Mouse (Mus musculus): ENCODE data around the gene Stat5a. TPM values are rescaled to one million over a fixed set of nuclear protein-coding genes. Genes with fewer than 3 reads are reported as not detected.
A peak's percentile ranks its signal among the peaks of the same experiment; 100 is the strongest.

Stat5a gene
- 1 to 10 TPM; 1.7 to 2.0 TPM for total RNA-seq (2021)
- long read RNA-seq, experiment 1, partial matches to known transcripts: 2 of 3 reads
- long read RNA-seq, experiment 1, other reads (novel, unspliced or antisense): 0 of 3 reads
- long read RNA-seq, experiment 2, partial matches to known transcripts: 1 of 1 reads
- long read RNA-seq, experiment 2, other reads (novel, unspliced or antisense): 0 of 1 reads

DNA sequence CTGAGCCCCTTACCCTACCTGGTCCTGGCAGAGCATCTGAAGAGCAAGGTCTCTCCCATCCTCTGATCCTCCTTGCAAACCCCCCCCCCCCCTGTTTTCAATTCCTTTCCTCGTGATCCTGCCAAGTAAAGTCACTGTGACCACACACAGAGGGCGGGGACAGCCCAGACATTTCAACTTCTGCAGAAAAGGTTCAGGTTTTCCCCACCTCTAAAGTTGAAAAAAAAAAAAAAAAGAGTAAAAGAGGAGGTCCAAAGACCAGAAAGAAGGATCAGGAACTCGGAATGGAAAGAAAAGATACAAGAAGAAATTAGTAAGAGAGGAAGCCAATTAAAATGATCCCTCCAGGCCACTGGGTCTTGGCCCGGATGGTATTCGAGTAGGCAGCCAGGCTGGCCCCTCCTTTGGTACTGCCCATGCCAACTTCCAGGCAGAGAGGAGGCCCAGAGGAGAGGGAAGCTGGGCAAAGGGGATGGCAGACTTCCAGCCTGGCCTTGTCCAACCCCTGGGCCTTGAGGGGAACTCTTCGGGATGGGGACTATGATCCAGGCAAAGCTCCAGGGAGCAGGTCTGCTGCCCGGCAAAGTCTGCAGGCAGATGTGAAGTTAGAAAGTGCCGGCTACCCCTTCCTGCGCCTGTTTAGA is at the start of gene Stat5a:
TSS of gene Stat5a (plus strand) at position 417 of the 644 bp plus-strand sequence.
- TF ChIP-seq CTCF (IDR thresholded peaks at IDR 0.05): no peak
- H3K4me3 ChIP-seq: peak within 1 kb of the TSS; percentile 46
- intact Hi-C loops (cut with DNase I): no loop called here
- no peak within 1 kb of the TSS for H3K27ac ChIP-seq
- DNase-seq (ENCODE audit: extremely low spot score in 1 of 2, low spot score in 2 of 2): peak; percentile 26 to 48

DNA sequence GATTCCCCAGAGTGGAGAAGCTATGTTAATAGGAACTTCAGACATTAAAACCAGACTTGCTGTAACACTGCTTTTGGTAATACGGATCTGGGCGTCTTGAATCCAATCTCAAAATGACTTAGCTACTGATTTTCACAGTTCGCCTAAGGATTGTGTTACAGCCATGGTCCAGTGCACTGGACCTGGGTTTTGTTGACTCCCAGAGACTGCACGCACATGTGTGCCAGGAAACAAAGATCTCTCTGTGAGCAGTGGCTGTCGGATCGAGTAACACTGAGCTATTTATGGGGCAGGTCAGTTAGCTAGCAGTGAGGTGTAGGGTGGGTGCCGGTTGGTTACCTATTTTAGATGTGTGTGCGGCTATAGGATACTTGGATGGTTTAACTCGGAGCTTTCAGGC is 48.6 kb upstream of the Stat5a start:
- Histone ChIP-seq H3K4me3 (no peak overlapping the region), H3K27ac (no peak overlapping the region)
- no peak for TF ChIP-seq CTCF (IDR thresholded peaks at IDR 0.05)
- intact Hi-C loops (cut with DNase I): no loop called here
- no peak for DNase-seq (ENCODE audit: extremely low spot score in 1 of 2, low spot score in 2 of 2)

DNA sequence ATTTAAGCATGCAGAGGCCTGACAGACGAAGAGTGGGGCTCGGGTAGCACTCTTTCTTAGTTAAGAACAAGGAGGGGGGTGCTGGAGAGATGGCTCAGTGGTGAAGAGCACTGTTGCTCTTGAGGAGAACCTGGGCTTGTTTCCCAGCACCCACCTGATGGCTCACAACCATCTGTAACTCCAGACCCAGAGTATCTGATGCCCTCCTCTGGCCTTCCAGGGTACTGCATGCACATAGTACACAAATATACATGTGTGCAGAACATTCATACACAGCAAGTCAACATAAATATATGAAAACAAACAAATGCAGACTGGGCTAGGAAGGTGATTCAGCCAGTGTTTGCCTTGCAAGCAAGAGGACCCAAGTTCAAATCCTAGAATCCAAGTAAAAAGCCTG is 48.0 kb upstream of the Stat5a start:
- no peak overlapping the region for H3K27ac ChIP-seq
- TF ChIP-seq CTCF (IDR thresholded peaks at IDR 0.05): peak; percentile 26
- no peak overlapping the region for H3K4me3 ChIP-seq
- intact Hi-C loops (cut with DNase I): no loop called here
- no peak for DNase-seq (ENCODE audit: extremely low spot score in 1 of 2, low spot score in 2 of 2)

DNA sequence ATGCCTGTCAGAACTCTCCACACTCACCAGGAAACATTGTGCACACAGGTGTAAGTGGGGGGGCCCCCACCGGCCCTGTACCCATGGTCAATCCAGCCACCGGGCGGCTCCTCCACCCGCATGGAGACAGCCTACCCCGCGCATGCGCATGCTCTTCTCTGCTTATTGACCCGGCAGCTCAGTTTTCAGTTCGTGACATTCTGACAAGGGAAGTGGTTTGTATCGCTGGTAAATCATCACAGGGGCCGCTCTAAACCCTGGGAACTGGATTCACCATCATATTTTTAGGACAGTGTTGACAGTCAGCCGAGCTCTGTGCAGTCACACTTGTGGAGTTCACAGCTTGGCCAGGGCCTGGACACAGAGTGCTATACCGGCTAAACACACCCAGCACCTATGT is 44.7 kb upstream of the Stat5a start:
- no peak for TF ChIP-seq CTCF (IDR thresholded peaks at IDR 0.05)
- no peak overlapping the region for H3K4me3 ChIP-seq
- intact Hi-C loops (cut with DNase I): no loop called here
- no peak overlapping the region for H3K27ac ChIP-seq
- no peak for DNase-seq (ENCODE audit: extremely low spot score in 1 of 2, low spot score in 2 of 2)

DNA sequence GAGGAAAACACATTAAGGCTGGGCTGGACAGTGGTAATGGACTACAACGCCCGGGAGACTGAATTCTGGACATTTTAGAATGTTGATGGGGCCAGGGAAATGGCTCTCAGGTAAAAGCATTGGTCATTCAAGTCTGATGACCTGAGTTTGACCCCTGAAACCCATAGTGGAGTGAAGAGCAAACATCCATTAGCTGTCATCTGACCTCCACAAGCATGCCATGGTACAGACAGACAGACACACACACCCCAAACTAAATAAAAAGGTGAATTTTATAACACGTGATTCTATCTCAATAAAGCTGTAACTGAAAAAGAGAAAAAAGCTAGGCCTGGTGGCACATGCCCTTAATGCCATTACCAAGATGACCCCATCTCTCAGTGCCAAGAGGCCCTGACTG is 42.8 kb upstream of the Stat5a start:
- intact Hi-C loops (cut with DNase I): no loop called here
- DNase-seq (ENCODE audit: extremely low spot score in 1 of 2, low spot score in 2 of 2): no peak
- no peak for TF ChIP-seq CTCF (IDR thresholded peaks at IDR 0.05)
- no peak overlapping the region for H3K4me3 ChIP-seq
- H3K27ac ChIP-seq: no peak overlapping the region

DNA sequence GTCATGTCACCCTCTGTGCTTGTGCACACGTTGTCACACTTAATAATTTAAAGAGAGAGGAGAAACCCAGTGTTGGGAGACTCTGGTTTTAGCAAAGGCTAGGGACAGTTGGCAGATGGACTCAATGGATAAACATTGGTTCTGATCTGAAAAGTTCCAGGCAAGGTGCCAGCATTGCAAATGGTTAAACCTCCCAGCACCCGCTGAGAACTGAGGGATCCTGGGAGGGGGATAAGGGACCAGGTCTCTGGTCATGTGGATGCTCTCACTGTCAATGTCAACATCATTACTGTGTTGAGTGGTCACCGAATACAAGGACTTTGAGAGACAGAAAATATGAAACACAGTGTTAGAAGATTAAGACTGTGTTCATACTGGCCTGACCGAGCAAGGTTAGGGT is 42.4 kb upstream of the Stat5a start:
- TF ChIP-seq CTCF (IDR thresholded peaks at IDR 0.05): no peak
- no peak for DNase-seq (ENCODE audit: extremely low spot score in 1 of 2, low spot score in 2 of 2)
- intact Hi-C loops (cut with DNase I): no loop called here
- H3K4me3 ChIP-seq: no peak overlapping the region
- no peak overlapping the region for H3K27ac ChIP-seq

DNA sequence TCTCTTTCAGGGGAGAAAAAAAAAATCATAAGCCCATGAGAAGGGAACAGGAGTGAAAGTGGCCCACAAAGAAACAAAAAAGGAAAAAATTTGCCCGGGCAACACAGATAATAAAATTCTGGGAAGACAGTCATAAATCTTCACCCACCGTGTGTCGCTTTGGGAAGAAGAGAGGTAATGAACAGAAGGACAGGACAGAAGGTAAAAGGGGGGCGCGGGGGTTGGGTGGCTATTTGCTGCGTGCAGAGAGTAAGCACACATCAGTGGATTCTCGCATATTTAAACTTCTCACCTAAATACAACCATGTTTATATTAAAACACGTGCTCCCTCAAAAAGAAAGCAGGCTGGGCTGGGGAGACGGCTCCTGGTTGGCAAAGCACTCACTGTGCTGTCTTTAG is 41.8 kb upstream of the Stat5a start:
- intact Hi-C loops (cut with DNase I): no loop called here
- TF ChIP-seq CTCF (IDR thresholded peaks at IDR 0.05): no peak
- Histone ChIP-seq H3K4me3 (no peak overlapping the region), H3K27ac (no peak overlapping the region)
- no peak for DNase-seq (ENCODE audit: extremely low spot score in 1 of 2, low spot score in 2 of 2)

DNA sequence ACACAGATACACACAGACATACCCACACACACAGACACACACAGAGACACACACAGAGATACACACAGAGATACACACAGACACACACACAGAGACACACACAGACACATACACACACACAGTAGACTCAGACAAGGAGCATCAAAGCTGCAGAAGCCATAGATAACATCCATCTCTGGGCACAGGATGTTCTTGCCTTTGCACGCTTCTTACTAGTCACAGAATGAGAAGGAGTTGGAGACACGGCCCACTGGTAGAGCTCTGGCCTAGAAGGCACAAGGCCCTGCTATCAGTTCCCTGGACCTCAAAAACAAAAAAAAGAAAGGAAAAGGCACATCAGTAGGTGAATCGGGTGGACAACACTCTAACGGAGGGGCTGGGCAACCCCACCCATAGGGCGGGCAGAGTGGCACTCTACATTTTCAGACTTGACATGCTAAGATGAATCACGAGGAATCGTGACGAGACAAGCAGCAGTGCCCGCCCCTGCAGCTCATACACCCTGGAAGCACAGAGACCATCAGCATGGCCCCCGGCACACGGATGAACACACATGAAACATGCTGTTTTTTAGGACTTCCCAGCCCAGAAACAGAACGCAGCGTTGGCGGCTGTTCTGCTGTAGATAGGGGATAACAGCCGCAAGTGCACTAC is 40.7 kb upstream of the Stat5a start:
- TF ChIP-seq CTCF (IDR thresholded peaks at IDR 0.05): no peak
- DNase-seq (ENCODE audit: extremely low spot score in 1 of 2, low spot score in 2 of 2): no peak
- no peak overlapping the region for H3K27ac ChIP-seq
- intact Hi-C loops (cut with DNase I): no loop called here
- no peak overlapping the region for H3K4me3 ChIP-seq

DNA sequence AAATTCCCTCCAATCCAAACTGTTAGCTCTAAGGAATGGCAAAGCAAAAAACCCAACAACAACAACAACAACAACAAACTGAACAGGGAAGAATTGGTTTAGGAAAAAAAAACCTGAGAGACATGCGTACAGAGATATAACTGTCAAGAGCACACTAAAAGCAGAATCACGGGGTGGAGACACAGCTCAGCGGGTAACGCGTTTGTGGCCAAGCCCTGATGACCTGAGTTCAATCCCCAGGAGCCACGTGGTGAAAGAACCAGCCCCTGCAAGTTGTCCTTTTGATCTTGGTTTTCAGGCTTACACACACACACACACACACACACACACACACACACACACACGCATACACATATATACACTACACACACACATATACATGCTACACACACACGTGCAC is 40.1 kb upstream of the Stat5a start:
- no peak for TF ChIP-seq CTCF (IDR thresholded peaks at IDR 0.05)
- H3K4me3 ChIP-seq: no peak overlapping the region
- intact Hi-C loops (cut with DNase I): no loop called here
- H3K27ac ChIP-seq: no peak overlapping the region
- no peak for DNase-seq (ENCODE audit: extremely low spot score in 1 of 2, low spot score in 2 of 2)

DNA sequence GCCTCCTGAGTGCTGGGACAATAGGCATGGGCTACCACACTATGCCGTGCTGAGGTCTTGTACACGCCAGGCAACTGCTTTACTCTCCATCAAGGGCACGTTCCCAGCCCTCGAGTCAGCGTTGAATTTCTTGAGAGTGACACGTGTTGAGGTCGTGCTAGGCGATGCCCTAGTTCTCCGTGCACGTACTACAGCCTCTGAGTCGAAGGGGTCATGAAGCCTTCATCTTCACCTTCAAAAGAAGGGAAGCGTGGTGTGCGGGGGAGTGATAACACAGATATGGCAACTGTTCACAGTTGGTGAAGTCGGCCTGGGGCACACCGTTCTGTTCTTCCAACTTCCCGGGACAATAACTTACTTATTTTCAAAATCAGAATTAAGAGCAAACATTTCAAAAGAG is 39.5 kb upstream of the Stat5a start:
- DNase-seq (ENCODE audit: extremely low spot score in 1 of 2, low spot score in 2 of 2): no peak
- H3K27ac ChIP-seq: no peak overlapping the region
- intact Hi-C loops (cut with DNase I): no loop called here
- no peak for TF ChIP-seq CTCF (IDR thresholded peaks at IDR 0.05)
- no peak overlapping the region for H3K4me3 ChIP-seq

DNA sequence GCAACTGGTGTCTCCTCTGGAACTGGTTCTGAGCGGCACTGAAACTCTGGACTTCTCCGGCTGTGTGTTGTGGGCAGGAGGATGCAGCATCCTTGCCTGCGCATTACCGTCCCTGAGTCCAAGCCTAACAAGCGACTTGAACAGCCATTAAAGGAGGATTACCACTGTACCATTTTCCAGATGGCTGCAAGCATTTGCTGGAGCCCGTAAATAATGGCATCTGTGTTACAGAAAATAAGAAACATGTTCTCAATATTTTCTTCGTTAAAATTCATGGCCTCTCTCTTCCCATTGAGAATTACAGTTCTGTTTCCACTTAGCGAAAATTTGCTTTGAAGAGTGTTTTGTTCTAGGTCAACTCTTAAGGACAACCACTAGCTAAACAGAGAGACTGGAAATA is 39.1 kb upstream of the Stat5a start:
- no peak for TF ChIP-seq CTCF (IDR thresholded peaks at IDR 0.05)
- DNase-seq (ENCODE audit: extremely low spot score in 1 of 2, low spot score in 2 of 2): no peak
- intact Hi-C loops (cut with DNase I): no loop called here
- no peak overlapping the region for H3K4me3 ChIP-seq
- H3K27ac ChIP-seq: no peak overlapping the region

DNA sequence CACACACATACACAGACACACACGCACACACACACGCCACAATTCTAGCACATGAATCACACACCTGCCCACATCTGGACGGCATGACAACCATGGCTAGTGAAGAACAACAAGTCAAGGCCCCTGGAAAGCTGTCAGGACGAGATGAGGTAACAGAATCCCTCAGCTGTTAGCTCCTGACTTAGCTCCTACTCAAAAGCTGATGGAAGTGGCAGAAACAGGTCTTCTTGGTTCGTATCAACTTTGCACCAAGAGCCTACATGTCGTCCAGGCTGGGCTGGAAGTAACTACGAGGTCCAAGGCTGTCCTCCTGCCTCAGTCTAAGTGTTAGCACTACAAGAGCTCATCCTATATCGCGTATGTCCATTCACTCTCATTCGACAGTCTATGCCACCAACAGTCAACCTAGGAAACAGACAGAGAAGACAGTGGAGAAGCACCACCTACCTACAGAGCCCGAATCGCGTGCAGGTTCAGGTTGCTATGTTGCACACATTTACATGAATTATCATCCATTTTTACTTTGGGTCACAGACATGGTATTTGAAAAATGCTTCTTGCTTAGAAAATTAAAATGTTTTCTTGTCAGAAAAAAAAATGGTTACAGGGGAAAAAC is 37.4 kb upstream of the Stat5a start:
- intact Hi-C loops (cut with DNase I): no loop called here
- Histone ChIP-seq H3K27ac (no peak overlapping the region), H3K4me3 (no peak overlapping the region)
- no peak for DNase-seq (ENCODE audit: extremely low spot score in 1 of 2, low spot score in 2 of 2)
- TF ChIP-seq CTCF (IDR thresholded peaks at IDR 0.05): no peak

All from left cerebral cortex, adult 2 months (tissue).